Mouse (Mus musculus) forebrain, embryonic 16.5 days (tissue): ENCODE data around the gene Gad1. TPM values are rescaled to one million over a fixed set of nuclear protein-coding genes. Genes with fewer than 3 reads are reported as not detected.
A peak's percentile ranks its signal among the peaks of the same experiment; 100 is the strongest.

Experiments used
- ATAC-seq: fragments of 200-750 bp; cut with Nextera tagmentation; 2 replicates; pipeline ENCODE4 v1.8.0; 2017; ENCODE audit warnings: mild to moderate bottlenecking, moderate library complexity
- H3K27ac ChIP-seq: fragments of 300-500 bp; sonication (generic); 2 replicates; pipeline ENCODE4 v1.5.1; 2014; ENCODE audit warnings: low read length, control low read depth
- H3K27me3 ChIP-seq: fragments of 300-500 bp; sonication (generic); replicated peaks from 2 replicates; pipeline ENCODE4 v1.6.1; 2014; ENCODE audit warnings: low read length; ENCODE audit not compliant: control insufficient read depth, insufficient read depth
- H3K36me3 ChIP-seq: fragments of 300-500 bp; sonication (generic); 2 replicates; pipeline ENCODE4 v1.6.1; 2014; ENCODE audit not compliant: control insufficient read depth, insufficient read depth
- H3K4me1 ChIP-seq: fragments of 300-500 bp; sonication (generic); replicated peaks from 2 replicates; pipeline ENCODE4 v1.6.1; 2014; ENCODE audit warnings: low read length; ENCODE audit not compliant: control insufficient read depth, insufficient read depth
- H3K4me2 ChIP-seq: fragments of 300-500 bp; sonication (generic); 2 replicates; pipeline ENCODE4 v1.6.1; 2014; ENCODE audit warnings: mild to moderate bottlenecking, low read length, control low read depth
- H3K4me3 ChIP-seq: fragments of 300-500 bp; sonication (generic); replicated peaks from 2 replicates; pipeline ENCODE4 v1.5.1; 2014; ENCODE audit warnings: mild to moderate bottlenecking, low read length, control low read depth
- H3K9ac ChIP-seq: fragments of 300-500 bp; sonication (generic); replicated peaks from 2 replicates; pipeline ENCODE4 v1.6.1; 2014; ENCODE audit warnings: low read depth, low read length, control low read depth
- H3K9me3 ChIP-seq: fragments of 300-500 bp; sonication (generic); 2 replicates; pipeline ENCODE4 v1.6.1; 2016; ENCODE audit warnings: low read length; ENCODE audit not compliant: control insufficient read depth
- WGBS: fragments of 180-500 bp; shearing (Covaris S2); extraction: QIAGEN DNeasy Blood & Tissue Kit; methylation state at CpG from one replicate; pipeline ENCODE4 v1.1.7; 2014; 5-methylcytosine and 5-hydroxymethylcytosine counted together
- polyA plus RNA-seq: library from polyadenylated mRNA; unstranded; fragments of >200 nt; fragmentation: Nextera tagmentation; extraction: Ambion mirVana; gene quantifications from 2 replicates; pipeline ENCODE4 v1.2.1, GENCODE M21; 2015

Gad1 gene
- polyA plus RNA-seq, 1 experiment from 2014 or later, result 96.0 TPM

DNA sequence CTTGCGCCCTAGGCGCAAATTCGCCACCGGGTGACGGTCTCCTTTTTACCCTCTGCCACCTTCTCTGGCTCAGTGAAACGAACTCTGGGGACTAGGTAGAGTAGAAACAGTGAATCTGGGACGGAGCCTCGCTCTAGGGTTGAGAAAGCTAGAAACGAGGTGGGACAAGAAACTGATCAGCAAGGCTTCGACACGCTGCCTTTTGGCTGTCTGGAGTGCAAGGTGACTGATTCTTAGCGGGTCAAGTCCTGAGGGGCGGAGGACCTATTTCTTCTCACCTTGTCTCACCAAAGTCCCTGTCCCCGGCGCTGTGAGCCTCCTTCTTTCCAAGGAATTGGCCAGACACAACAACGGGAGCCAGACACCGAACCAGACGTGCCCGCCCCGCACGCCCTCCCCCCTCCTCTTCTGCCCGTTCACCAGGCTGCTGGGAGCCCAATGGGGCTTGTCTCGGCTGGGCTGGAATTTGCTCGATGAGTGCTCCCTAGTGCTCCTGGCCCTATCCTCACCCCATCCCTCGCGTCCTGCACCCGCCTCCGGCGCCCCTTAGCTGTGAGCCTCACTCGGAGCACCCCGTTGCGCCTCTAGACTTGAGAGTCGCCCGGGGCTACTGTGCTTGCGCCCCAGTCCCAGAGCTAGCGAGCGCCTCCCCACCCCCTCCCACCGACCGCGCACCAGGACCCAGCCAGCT is 10.3 kb downstream of the Gad1 start:
- Histone ChIP-seq H3K9ac (peak overlapping the region; percentile 57), H3K9me3 (no peaks in the 10 kb centered on the region), H3K4me2 (peak overlapping the region; percentile 65), H3K36me3 (no peaks in the 10 kb centered on the region), H3K27me3 (peaks cover 31% of the 10 kb centered on the region), H3K4me3 (peak overlapping the region; percentile 53), H3K27ac (peak overlapping the region; percentile 94), H3K4me1 (peaks cover 35% of the 10 kb centered on the region)
- ATAC-seq, result peak; percentile 2; the same call in 1 of the 2 replicates
- under 1% methylated on average over 39 of the region's 40 CpGs for WGBS

DNA sequence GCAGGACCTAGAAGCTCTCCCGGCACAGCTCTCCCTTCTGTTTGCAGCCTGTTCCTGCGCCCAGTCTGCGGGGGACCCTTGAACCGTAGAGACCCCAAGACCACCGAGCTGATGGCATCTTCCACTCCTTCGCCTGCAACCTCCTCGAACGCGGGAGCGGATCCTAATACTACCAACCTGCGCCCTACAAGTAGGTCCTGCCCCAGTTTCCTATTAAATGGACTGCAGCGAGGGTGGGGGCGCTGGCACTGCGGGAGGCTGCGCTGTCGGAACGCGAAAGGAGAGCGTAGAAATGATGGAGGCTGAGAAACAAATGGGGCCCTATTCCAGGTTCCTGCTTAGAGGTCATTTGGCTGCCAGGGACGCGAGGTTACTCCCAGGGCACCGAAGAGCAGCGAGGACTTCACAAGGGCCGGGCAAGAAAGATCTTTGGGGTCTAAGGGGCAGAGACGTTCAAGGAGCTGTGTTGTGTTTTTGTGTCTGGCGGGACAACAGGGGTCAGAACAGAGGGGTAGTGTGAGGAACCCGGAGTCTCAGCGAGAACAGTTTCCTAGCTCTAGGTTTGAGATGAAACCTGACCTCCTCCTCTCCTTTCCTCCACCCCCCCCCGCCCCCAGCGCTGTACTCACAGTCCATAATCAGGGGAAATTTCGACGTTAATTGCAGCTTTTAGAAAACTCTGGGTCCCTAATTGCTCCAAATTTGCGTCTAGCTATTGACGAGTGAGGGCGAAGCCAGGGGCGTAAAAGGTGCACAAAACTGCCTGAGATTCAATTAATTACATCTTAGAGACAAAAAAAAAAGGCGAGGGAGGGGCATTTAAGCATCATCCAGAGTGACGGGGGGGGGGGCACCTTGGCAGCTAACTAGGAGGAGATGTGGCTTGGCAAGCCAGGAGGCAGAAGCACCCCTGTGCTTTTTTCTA is 11.1 kb downstream of the Gad1 start:
- H3K4me3 ChIP-seq, result peak overlapping the region; percentile 53
- peaks cover 42% of the 10 kb centered on the region for H3K4me1 ChIP-seq
- H3K9me3 ChIP-seq, result no peaks in the 10 kb centered on the region
- ATAC-seq, result no peak; the same call in 1 of the 2 replicates
- H3K36me3 ChIP-seq, result no peaks in the 10 kb centered on the region
- peak overlapping the region; percentile 57 for H3K9ac ChIP-seq
- peak overlapping the region; percentile 94 for H3K27ac ChIP-seq
- H3K4me2 ChIP-seq, result peak overlapping the region; percentile 65
- 1% methylated on average over 38 of the region's 38 CpGs for WGBS
- peaks cover 31% of the 10 kb centered on the region for H3K27me3 ChIP-seq

GRCm38 (mm10) chr2:70564646-70565315 is 11.9 kb downstream of the Gad1 start:
- Histone ChIP-seq H3K27me3 (peaks cover 37% of the 10 kb centered on the region), H3K4me1 (peaks cover 49% of the 10 kb centered on the region), H3K27ac (peak overlapping the region; percentile 94), H3K4me2 (peak overlapping the region; percentile 65), H3K9ac (peak overlapping the region; percentile 57), H3K36me3 (no peaks in the 10 kb centered on the region), H3K4me3 (peak overlapping the region; percentile 53), H3K9me3 (no peaks in the 10 kb centered on the region)
- ATAC-seq, result no peak
- WGBS, result 2% methylated on average over 15 of the region's 15 CpGs

- peak overlapping the region; percentile 57 for H3K9ac ChIP-seq
- 4% methylated on average over 30 of the region's 30 CpGs for WGBS
- H3K9me3 ChIP-seq, result no peaks in the 10 kb centered on the region
- peak overlapping the region; percentile 65 for H3K4me2 ChIP-seq
- peaks cover 36% of the 10 kb centered on the region for H3K27me3 ChIP-seq
- peak overlapping the region; percentile 53 for H3K4me3 ChIP-seq
- no peak for ATAC-seq
- peak overlapping the region; percentile 94 for H3K27ac ChIP-seq
- H3K4me1 ChIP-seq, result peaks cover 44% of the 10 kb centered on the region
- H3K36me3 ChIP-seq, result no peaks in the 10 kb centered on the region
Observed at GRCm38 (mm10) chr2:70565651-70566602, 13.1 kb downstream of the Gad1 start.

- Histone ChIP-seq H3K36me3 (no peaks in the 10 kb centered on the region), H3K4me2 (peak overlapping the region; percentile 65), H3K4me1 (peaks cover 38% of the 10 kb centered on the region), H3K27ac (peak overlapping the region; percentile 94), H3K27me3 (peaks cover 42% of the 10 kb centered on the region), H3K9me3 (no peaks in the 10 kb centered on the region), H3K9ac (peak overlapping the region; percentile 57), H3K4me3 (peak overlapping the region; percentile 53)
- no peak for ATAC-seq
- WGBS, result 3% methylated on average over 18 of the region's 18 CpGs
Observed at GRCm38 (mm10) chr2:70566603-70566981, 13.7 kb downstream of the Gad1 start.

- Histone ChIP-seq H3K27me3 (peaks cover 46% of the 10 kb centered on the region), H3K27ac (peak overlapping the region; percentile 94), H3K4me3 (peak overlapping the region; percentile 53), H3K9me3 (no peaks in the 10 kb centered on the region), H3K4me2 (peak overlapping the region; percentile 65), H3K9ac (peak overlapping the region; percentile 57), H3K36me3 (no peaks in the 10 kb centered on the region), H3K4me1 (peaks cover 35% of the 10 kb centered on the region)
- WGBS, result 3% methylated on average over 23 of the region's 23 CpGs
- ATAC-seq, result peak; percentile 39
Observed at GRCm38 (mm10) chr2:70567071-70567681, 14.3 kb downstream of the Gad1 start.

- Histone ChIP-seq H3K4me2 (peak overlapping the region; percentile 65), H3K4me3 (peak overlapping the region; percentile 53), H3K36me3 (no peaks in the 10 kb centered on the region), H3K9me3 (no peaks in the 10 kb centered on the region), H3K27ac (peak overlapping the region; percentile 94), H3K9ac (peak overlapping the region; percentile 56), H3K4me1 (peaks cover 32% of the 10 kb centered on the region), H3K27me3 (peaks cover 49% of the 10 kb centered on the region)
- WGBS, result 2% methylated on average over 12 of the region's 12 CpGs
- no peak for ATAC-seq
Observed at GRCm38 (mm10) chr2:70567682-70568077, 14.8 kb downstream of the Gad1 start.
